Mouse (Mus musculus): ENCODE data around the gene Zyg11a. TPM values are rescaled to one million over a fixed set of nuclear protein-coding genes. Genes with fewer than 3 reads are reported as not detected.

Zyg11a gene
- total RNA-seq (2021): not detected

- DNase-seq (ENCODE audit: low spot score): no peak
- intact Hi-C loops (cut with DNase I): no loop called here
These were observed at the start of gene Zyg11a for GRCm38 (mm10) chr4:108217332-108218179. Gene Zyg11a (minus strand): TSS chr4:108218048.

- DNase-seq (ENCODE audit: low spot score): no peak
- intact Hi-C loops (cut with DNase I): no loop called here
These were observed 47.9 kb upstream of the Zyg11a start for GRCm38 (mm10) chr4:108265774-108266173.

GRCm38 (mm10) chr4:108253317-108253716, 35.5 kb upstream of the Zyg11a start:
- DNase-seq (ENCODE audit: low spot score): no peak
- intact Hi-C loops (cut with DNase I): loop anchor here (5.0 kb wide), 1 partner anchor 69 kb away; no protein-coding TSS in a partner anchor

- intact Hi-C loops (cut with DNase I): loop anchor here (5.0 kb wide), 1 partner anchor 72 kb away; no protein-coding TSS in a partner anchor
These were observed 32.7 kb upstream of the Zyg11a start for GRCm38 (mm10) chr4:108250501-108250900.

GRCm38 (mm10) chr4:108249314-108249713, 31.5 kb upstream of the Zyg11a start:
- intact Hi-C loops (cut with DNase I): no loop called here
- no peak for DNase-seq (ENCODE audit: low spot score)

More at GRCm38 (mm10) chr4:108250501-108250900, 32.7 kb upstream of the Zyg11a start:
- no peak for DNase-seq (ENCODE audit: low spot score)

GRCm38 (mm10) chr4:108233654-108234053, 15.8 kb upstream of the Zyg11a start:
- intact Hi-C loops (cut with DNase I): no loop called here
- DNase-seq (ENCODE audit: low spot score): no peak

GRCm38 (mm10) chr4:108225341-108225872, 7.6 kb upstream of the Zyg11a start:
- DNase-seq (ENCODE audit: low spot score): no peak
- intact Hi-C loops (cut with DNase I): no loop called here

- no peak for DNase-seq (ENCODE audit: low spot score)
- intact Hi-C loops (cut with DNase I): no loop called here
These were observed 4.7 kb upstream of the Zyg11a start for GRCm38 (mm10) chr4:108222507-108222906.

GRCm38 (mm10) chr4:108219019-108219418, 1.2 kb upstream of the Zyg11a start:
- no peak for DNase-seq (ENCODE audit: low spot score)
- intact Hi-C loops (cut with DNase I): no loop called here

- intact Hi-C loops (cut with DNase I): no loop called here
- DNase-seq (ENCODE audit: low spot score): no peak
These were observed 4.8 kb downstream of the Zyg11a start for GRCm38 (mm10) chr4:108213023-108213422.

- intact Hi-C loops (cut with DNase I): no loop called here
These were observed 13.2 kb downstream of the Zyg11a start for GRCm38 (mm10) chr4:108204629-108205028.

GRCm38 (mm10) chr4:108199236-108199635, 18.6 kb downstream of the Zyg11a start:
- intact Hi-C loops (cut with DNase I): no loop called here
- DNase-seq (ENCODE audit: low spot score): no peak

More at GRCm38 (mm10) chr4:108204629-108205028, 13.2 kb downstream of the Zyg11a start:
- DNase-seq (ENCODE audit: low spot score): no peak

GRCm38 (mm10) chr4:108196277-108196855, 21.5 kb downstream of the Zyg11a start:
- DNase-seq (ENCODE audit: low spot score): peak; percentile 2

GRCm38 (mm10) chr4:108192821-108193323, 25.0 kb downstream of the Zyg11a start:
- intact Hi-C loops (cut with DNase I): no loop called here
- no peak for DNase-seq (ENCODE audit: low spot score)

More at GRCm38 (mm10) chr4:108196277-108196855, 21.5 kb downstream of the Zyg11a start:
- intact Hi-C loops (cut with DNase I): no loop called here

- no peak for DNase-seq (ENCODE audit: low spot score)
- intact Hi-C loops (cut with DNase I): no loop called here
These were observed 35.6 kb downstream of the Zyg11a start for GRCm38 (mm10) chr4:108182278-108182677.

GRCm38 (mm10) chr4:108168056-108168455, 49.8 kb downstream of the Zyg11a start:
- no peak for DNase-seq (ENCODE audit: low spot score)
- intact Hi-C loops (cut with DNase I): loop anchor here (5.0 kb wide), 1 partner anchor 149 kb away; no protein-coding TSS in a partner anchor

GRCm38 (mm10) chr4:108166874-108167273, 51.0 kb downstream of the Zyg11a start:
- DNase-seq (ENCODE audit: low spot score): no peak
- intact Hi-C loops (cut with DNase I): loop anchor here (5.0 kb wide), 1 partner anchor 150 kb away; no protein-coding TSS in a partner anchor

- no peak for DNase-seq (ENCODE audit: low spot score)
- intact Hi-C loops (cut with DNase I): loop anchor here (5.0 kb wide), 1 partner anchor 152 kb away; no protein-coding TSS in a partner anchor
These were observed 52.5 kb downstream of the Zyg11a start, which contains the start of gene Echdc2 for GRCm38 (mm10) chr4:108165152-108165895. Gene Echdc2 (plus strand): TSS chr4:108165437.

GRCm38 (mm10) chr4:108163291-108163690, 54.6 kb downstream of the Zyg11a start:
- no peak for DNase-seq (ENCODE audit: low spot score)
- intact Hi-C loops (cut with DNase I): no loop called here

GRCm38 (mm10) chr4:108161936-108162335, 55.9 kb downstream of the Zyg11a start:
- DNase-seq (ENCODE audit: low spot score): no peak
- intact Hi-C loops (cut with DNase I): no loop called here
